In the genomic region with DNA sequence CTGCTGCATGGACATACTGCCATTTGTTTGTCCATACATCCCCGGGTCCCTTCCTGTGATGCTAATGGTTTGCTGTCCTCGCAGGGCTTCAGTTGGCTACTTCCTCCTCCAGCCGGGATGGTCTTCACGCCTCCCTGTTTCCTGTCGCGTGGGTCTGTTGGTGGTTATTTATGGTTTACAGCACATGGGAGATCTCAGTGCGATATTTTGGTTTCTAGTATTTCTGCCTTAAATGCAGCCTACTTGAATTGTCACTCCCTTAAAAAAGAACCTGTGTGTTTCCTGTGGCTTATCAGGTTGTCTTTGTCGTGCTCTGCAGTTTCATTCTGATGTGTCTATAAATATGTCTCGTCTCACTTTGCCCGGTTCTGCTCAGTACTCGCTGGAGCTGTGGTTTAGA, we compare ENCODE assay signal across 14 mouse cellular contexts. TPM values are rescaled to one million over a fixed set of nuclear protein-coding genes. Genes with fewer than 3 reads are reported as not detected.
DNase-seq lines count a peak whose midpoint lies in the region; ATAC-seq lines count a peak whose summit lies in the region.
"Had no signal": no experiment of that assay in that cellular context is flagged by ENCODE, and none has a peak within 500 bp of the region (broad histone marks: within the 10 kb centered on the region; RNA-seq: fewer than 3 reads in every experiment).

No protein-coding gene starts in this region.

- no peak overlapping the region for H3K4me2 ChIP-seq in hindbrain, embryonic 13.5 days
- H3K4me2 ChIP-seq: forebrain, embryonic 15.5 days; limb, embryonic 12.5 days had no signal

- no peaks in the 10 kb centered on the region for H3K9me3 ChIP-seq in hindbrain, embryonic 13.5 days
- H3K9me3 ChIP-seq: forebrain, embryonic 15.5 days; limb, embryonic 12.5 days had no signal

- ATAC-seq in activated CD4-positive, CD25-positive, alpha-beta regulatory T cell, adult 4 months: peak; percentile 76
- peak; percentile 64 for ATAC-seq in inflammation-experienced regulatory T-cells, adult 6 months
- ATAC-seq in hindbrain, embryonic 13.5 days (ENCODE audit: low FRiP score): no peak
- ATAC-seq: forebrain, embryonic 15.5 days had no signal

- H3K9ac ChIP-seq in hindbrain, embryonic 13.5 days: no peak overlapping the region
- H3K9ac ChIP-seq: forebrain, embryonic 15.5 days; limb, embryonic 12.5 days had no signal

- H3K36me3 ChIP-seq in hindbrain, embryonic 13.5 days: no peaks in the 10 kb centered on the region
- H3K36me3 ChIP-seq: forebrain, embryonic 15.5 days; limb, embryonic 12.5 days had no signal

- no peaks in the 10 kb centered on the region for H3K4me1 ChIP-seq in hindbrain, embryonic 13.5 days (replicated peaks)
- H3K4me1 ChIP-seq: forebrain, embryonic 15.5 days had no signal

- WGBS in hindbrain, embryonic 13.5 days: 68% methylated on average over 11 of the region's 11 CpGs

- H3K27ac ChIP-seq in hindbrain, embryonic 13.5 days: no peak overlapping the region
- H3K27ac ChIP-seq: forebrain, embryonic 15.5 days; limb, embryonic 12.5 days had no signal

- H3K27me3 ChIP-seq in hindbrain, embryonic 13.5 days: no peaks in the 10 kb centered on the region
- H3K27me3 ChIP-seq: forebrain, embryonic 15.5 days; limb, embryonic 12.5 days had no signal

- no peak overlapping the region for H3K4me3 ChIP-seq in hindbrain, embryonic 13.5 days
- H3K4me3 ChIP-seq: forebrain, embryonic 15.5 days; limb, embryonic 12.5 days had no signal

- DNase-seq in layer of hippocampus, adult 9-11 months: peak; percentile 59
- DNase-seq in layer of hippocampus, postnatal 36 days: no peak
- DNase-seq in right cerebral cortex, adult 2 months (ENCODE audit: low spot score in 2 of 2): peak; percentile 71 to 73
- no peak for DNase-seq in layer of hippocampus, postnatal 14 days (ENCODE audit: low spot score in 2 of 2)
- DNase-seq in ovary, postnatal 14 days (ENCODE audit: low spot score): no peak
- DNase-seq: cerebellum, adult 11-12 months; heart, adult 18-20 months; kidney, adult 2 months; lung, postnatal 14 days had no signal

RNA-seq across cellular contexts. Expression of a gene that starts 8.2 kb away (rescaled TPM):
- 100 to 1,000 TPM; 290 to 315 TPM for total RNA-seq in layer of hippocampus, postnatal 36 days (2021)
- polyA plus RNA-seq in activated CD4-positive, CD25-positive, alpha-beta regulatory T cell, adult 4 months (2017; shearing (Covaris generic)): 100 to 1,000 TPM; 119 to 138 TPM
- polyA plus RNA-seq in inflammation-experienced regulatory T-cells, adult 6 months (2017; shearing (Covaris generic)): 100 to 1,000 TPM; 104 to 140 (median 107) TPM
- polyA plus RNA-seq in hindbrain, embryonic 13.5 days (2015; fragmentation: Nextera tagmentation; extraction: Ambion mirVana): 515 and 529 TPM in 2 replicates
- total RNA-seq in layer of hippocampus, postnatal 14 days (2021): 100 to 1,000 TPM; 323 to 344 TPM

Comparison
In these comparisons a context has a peak if more than half of its experiments do, and no peak if none do; other contexts are left out.
1. DNase-seq: peak in layer of hippocampus, adult 9-11 months (single experiment) and right cerebral cortex, adult 2 months (2 of 2); none in layer of hippocampus, postnatal 36 days (0 of 2), layer of hippocampus, postnatal 14 days (0 of 2) and ovary, postnatal 14 days (single experiment).